Mouse (Mus musculus): ENCODE measurements around the gene Cep19. TPM values are rescaled to one million over a fixed set of nuclear protein-coding genes. Genes with fewer than 3 reads are reported as not detected.
"Not testable (repeated sequence)": the region's sequence is repeated elsewhere in the genome, so short reads cannot be mapped to it uniquely, and the experiment has no call there.

Cep19 gene
- 41.0 and 44.0 TPM in 2 replicates for polyA plus RNA-seq (2016; fragmentation: Nextera tagmentation; extraction: Ambion mirVana)

DNA sequence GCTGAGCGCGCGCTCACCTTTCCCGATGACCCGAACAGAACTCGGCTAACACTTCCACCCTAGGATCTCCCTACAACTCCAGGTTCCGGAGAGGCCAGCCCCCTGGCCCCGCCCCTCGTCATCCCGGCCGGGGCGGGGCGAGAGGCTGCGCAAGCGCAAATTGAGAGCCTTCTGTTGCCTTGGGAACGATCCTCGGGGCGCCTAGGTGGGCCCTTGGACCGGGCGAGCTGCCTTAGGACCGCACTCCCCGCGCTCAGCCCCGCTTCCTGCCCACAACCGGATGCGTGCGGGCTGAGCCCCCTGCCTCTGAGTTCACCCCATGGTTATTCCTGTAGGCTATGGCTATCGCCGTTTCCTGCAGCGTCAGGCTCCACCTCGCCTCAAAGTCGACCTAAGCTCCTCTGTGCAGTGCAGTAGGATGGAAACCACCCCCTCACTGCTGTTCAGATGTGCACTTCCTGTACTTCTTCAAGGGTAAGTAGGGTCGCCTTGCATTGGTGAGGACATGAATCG is at the start of gene Cep19, which contains the start of gene Pigx:
Gene Cep19 (plus strand): TSS at position 163 of the 513 bp plus-strand sequence.
Gene Pigx (minus strand): TSS at position 103 of the 513 bp plus-strand sequence.
- Histone ChIP-seq H3K9me3 (no peaks in the 10 kb centered on the region), H3K27me3 (ENCODE audit: poor library complexity, severe bottlenecking) (no peaks in the 10 kb centered on the region), H3K4me1 (peaks cover 21% of the 10 kb centered on the region), H3K4me3 (peak within 1 kb of the TSS; percentile 90), H3K36me3 (replicated peaks) (peaks cover 46% of the 10 kb centered on the region), H3K27ac (peak within 1 kb of the TSS; percentile 95)
- WGBS, result under 1% methylated on average over 34 of the region's 34 CpGs
- peak; percentile 93 for DNase-seq (ENCODE audit: extremely low spot score, low spot score)

DNA sequence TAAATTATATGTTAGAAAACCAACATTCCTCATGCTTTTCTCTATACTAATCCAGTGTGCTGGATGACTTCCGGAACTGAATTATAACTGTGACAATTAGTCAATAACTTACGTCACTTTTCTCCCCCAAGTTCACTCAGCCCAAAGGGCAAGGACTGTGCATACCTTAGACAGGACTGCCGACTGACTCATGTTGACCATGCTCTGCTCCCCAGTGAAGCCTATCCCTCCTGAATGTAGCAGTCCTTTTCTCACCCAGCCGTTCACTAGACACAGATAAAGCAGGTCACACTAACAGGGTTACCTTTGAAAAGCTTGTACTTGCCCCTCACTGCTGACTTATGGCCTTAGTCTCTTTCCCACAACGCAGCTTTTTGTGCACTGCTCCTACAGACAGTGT is 40.8 kb upstream of the Cep19 start:
- Histone ChIP-seq H3K9me3 (no peaks in the 10 kb centered on the region), H3K4me1 (no peaks in the 10 kb centered on the region), H3K4me3 (no peak overlapping the region), H3K27ac (no peak overlapping the region), H3K27me3 (ENCODE audit: poor library complexity, severe bottlenecking) (no peaks in the 10 kb centered on the region), H3K36me3 (replicated peaks) (0 out of 2 replicates have a peak, but pooled peaks cover 6% of the 10 kb centered on the region)
- DNase-seq (ENCODE audit: extremely low spot score, low spot score), result no peak
- 88% methylated on average over 5 of the region's 5 CpGs for WGBS

DNA sequence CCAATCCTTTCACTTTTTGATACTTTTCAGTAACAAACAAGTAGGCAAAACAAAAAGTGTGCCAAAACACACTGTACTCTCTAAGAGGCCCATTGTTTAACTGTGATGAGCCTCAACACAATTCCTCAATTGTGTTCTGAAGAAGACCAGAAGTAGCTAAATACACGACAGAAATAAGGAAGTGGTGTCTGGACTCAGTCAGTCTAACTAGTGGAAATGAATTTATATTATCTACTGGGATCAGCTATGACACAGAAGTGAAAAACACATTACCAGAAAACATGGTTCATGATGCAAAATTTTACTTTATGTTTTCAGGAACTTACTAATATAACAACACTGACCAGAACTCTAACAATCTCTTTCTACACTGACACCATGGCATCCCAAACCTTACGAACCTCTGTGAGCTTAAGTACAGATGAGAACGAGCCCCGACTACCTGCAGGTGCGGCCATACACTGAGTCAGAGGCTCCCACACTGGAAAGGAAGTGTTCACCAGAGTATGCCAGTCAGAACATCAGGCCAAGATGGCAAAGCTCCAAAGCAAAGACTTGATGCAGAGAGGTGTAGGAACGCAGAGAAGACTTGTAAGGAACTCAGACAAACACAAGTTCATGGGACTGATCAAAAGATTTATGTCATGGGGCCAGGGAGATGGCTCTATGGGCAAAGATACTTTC is 39.6 kb upstream of the Cep19 start:
- Histone ChIP-seq H3K27me3 (ENCODE audit: poor library complexity, severe bottlenecking) (no peaks in the 10 kb centered on the region), H3K4me1 (no peaks in the 10 kb centered on the region), H3K9me3 (no peaks in the 10 kb centered on the region), H3K4me3 (no peak overlapping the region), H3K36me3 (replicated peaks) (0 out of 2 replicates have a peak, but pooled peaks cover 6% of the 10 kb centered on the region), H3K27ac (no peak overlapping the region)
- no peak for DNase-seq (ENCODE audit: extremely low spot score, low spot score)
- WGBS, result 81% methylated on average over 6 of the region's 6 CpGs

DNA sequence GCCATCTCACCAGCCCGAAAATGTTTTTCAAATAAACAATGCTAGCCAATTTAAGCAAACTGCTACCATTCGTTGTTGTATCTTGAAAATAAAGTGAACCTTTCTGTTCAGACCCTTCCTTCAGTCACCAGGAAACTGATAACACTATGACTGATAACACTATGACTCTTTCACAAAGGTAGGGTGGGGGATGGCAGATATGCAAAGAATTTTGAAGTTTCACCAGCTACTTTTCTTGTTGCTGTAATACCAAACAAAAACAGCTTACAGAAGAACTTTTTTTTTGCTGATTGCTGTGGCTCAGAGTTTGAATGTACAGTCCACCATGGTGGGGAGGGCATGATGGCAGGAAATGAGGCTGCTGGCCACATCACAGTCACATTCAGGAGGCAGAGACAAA is 37.4 kb upstream of the Cep19 start:
- Histone ChIP-seq H3K27ac (no peak overlapping the region), H3K27me3 (ENCODE audit: poor library complexity, severe bottlenecking) (no peaks in the 10 kb centered on the region), H3K4me3 (no peak overlapping the region), H3K9me3 (no peaks in the 10 kb centered on the region), H3K36me3 (replicated peaks) (no peaks in the 10 kb centered on the region; the same call in none of the 2 replicates), H3K4me1 (no peaks in the 10 kb centered on the region)
- DNase-seq (ENCODE audit: extremely low spot score, low spot score), result no peak
- 88% methylated on average over 2 of the region's 2 CpGs for WGBS

DNA sequence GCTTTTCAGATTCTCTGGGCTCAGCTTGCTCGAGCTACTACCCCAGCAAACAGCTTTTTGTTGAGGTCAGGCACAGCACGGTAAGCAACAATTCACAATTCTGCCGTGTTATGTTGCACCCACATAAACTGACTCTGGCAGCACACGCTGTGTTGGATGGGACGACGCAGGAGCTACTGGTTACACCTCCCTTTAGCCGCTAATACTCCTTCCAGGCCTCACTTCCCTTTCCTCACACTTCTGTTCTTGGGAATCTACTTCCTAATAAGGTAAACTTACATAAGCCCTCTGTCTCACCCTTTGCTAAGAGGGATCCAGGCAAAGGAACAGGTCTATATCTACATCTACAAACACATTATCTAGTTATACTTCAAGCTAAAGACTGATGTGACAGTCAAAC is 35.7 kb upstream of the Cep19 start:
- DNase-seq (ENCODE audit: extremely low spot score, low spot score), result no peak
- H3K27me3 ChIP-seq (ENCODE audit: poor library complexity, severe bottlenecking), result no peaks in the 10 kb centered on the region

DNA sequence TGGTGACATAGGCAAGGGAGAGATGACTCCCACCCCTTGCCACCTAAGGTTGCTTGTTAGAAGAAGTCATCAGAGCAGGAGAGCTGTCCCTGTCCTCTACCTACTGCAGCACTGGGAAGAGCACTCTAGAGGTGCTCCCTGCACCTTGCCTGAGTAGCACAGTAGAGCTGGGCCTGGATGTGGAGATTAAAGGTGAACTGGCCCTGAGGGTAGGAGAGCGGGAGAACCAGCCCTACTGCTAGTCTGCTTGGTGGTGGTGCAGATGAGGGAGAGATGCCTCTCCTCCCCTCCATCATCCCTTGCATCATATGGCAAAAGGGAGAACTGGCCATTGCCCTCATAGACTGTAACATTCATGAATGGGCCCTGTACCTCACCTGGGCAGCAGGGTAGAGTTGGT is 32.7 kb upstream of the Cep19 start:
- Histone ChIP-seq H3K36me3 (replicated peaks) (peaks cover under 1% of the 10 kb centered on the region), H3K9me3 (no peaks in the 10 kb centered on the region), H3K27me3 (ENCODE audit: poor library complexity, severe bottlenecking) (no peaks in the 10 kb centered on the region), H3K4me1 (no peaks in the 10 kb centered on the region), H3K4me3 (no peak overlapping the region), H3K27ac (no peak overlapping the region)
- no peak for DNase-seq (ENCODE audit: extremely low spot score, low spot score)
- WGBS, result 92% methylated on average over 1 of the region's 1 CpGs

More for the DNA sequence above, 35.7 kb upstream of the Cep19 start:
- Histone ChIP-seq H3K36me3 (replicated peaks) (no peaks in the 10 kb centered on the region; the same call in none of the 2 replicates), H3K4me3 (no peak overlapping the region), H3K4me1 (no peaks in the 10 kb centered on the region), H3K9me3 (no peaks in the 10 kb centered on the region), H3K27ac (no peak overlapping the region)
- 94% methylated on average over 7 of the region's 7 CpGs for WGBS

DNA sequence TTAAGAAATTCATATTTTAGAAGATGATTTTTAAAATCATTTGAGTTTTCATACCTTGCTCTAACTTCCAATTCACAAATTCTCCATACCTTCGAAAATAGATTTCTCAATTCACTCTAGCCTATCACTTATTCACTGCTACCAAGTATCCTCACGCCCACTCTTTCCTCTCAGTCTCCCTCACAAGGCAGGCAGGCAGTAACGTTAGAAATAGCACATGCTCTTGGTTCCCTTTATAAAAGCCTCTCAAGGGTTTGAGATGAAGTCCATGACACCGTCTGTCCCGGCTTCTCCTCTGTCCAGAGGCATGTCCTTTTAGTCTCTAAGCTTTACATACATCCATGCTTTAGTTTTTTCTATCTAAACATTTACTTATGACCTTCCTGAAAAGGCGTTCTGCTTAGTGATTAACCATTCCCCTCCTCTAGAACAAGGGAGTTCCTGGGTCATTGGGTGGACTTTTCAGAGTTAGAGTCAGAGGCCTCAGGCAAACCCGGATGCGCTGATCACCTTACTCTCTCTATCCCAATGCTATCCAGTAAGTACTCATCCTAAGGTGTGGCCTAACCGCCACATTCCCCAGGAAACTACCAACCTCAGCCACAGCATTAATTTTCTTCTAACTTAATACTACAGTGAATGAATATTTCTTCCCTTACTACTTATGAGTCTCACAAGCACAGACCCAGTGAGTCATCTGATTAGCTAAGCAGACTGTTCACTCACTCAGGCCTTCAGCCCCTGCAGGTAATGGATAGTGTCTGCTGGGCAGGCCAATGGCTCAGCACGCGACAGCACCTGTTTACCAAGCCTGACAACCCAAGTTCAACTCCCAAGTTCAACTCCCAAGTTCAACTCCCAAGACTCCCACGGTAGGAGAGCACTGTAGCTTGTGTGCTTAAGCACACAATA is 31.0 kb upstream of the Cep19 start:
- Histone ChIP-seq H3K27me3 (ENCODE audit: poor library complexity, severe bottlenecking) (no peaks in the 10 kb centered on the region), H3K36me3 (replicated peaks) (peaks cover 14% of the 10 kb centered on the region), H3K4me1 (no peaks in the 10 kb centered on the region), H3K27ac (no peak overlapping the region), H3K4me3 (no peak overlapping the region), H3K9me3 (no peaks in the 10 kb centered on the region)
- no peak for DNase-seq (ENCODE audit: extremely low spot score, low spot score)
- 89% methylated on average over 12 of the region's 12 CpGs for WGBS

DNA sequence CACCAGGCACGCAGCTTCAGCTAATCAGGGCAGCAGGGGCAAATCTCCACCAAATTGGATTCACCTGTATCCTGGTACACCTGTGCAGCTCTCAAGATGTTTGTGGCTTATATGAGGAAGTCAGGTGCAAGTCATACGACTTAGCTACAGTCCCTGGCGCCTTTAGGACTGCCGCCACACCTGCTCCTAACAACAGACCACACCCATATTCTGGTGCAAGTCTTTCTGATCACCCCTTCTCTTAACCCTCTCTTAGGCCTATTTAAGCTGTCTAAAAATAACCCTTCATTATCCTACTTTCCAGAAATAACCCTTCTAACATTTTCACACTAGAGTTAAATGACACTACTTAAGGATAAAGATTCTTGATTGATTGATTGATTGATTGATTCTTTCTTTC is 29.5 kb upstream of the Cep19 start:
- 85% methylated on average over 4 of the region's 4 CpGs for WGBS
- H3K9me3 ChIP-seq; H3K27ac ChIP-seq; H3K4me1 ChIP-seq; H3K27me3 ChIP-seq (ENCODE audit: poor library complexity, severe bottlenecking); H3K4me3 ChIP-seq; DNase-seq (ENCODE audit: extremely low spot score, low spot score): not testable (repeated sequence)
- peaks cover 14% of the 10 kb centered on the region for H3K36me3 ChIP-seq (replicated peaks)

DNA sequence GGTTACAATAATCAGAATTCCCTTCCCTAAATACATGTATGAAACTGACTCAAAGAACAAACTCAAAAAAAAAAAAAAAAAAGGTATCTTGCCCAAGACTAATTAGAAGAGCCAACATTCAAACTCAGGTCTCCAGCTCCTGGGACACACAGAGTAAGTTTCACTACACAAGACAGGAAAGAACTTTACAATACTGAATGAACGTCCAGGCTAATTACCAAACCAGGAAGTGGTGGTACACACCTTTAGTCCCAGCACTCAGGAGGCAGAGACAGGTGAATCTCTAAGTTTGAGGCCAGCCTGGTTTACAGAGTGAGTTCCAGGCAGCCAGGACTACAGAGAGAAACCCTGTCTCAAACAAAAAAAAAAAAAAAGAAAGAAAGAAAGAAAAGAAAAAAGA is 23.8 kb upstream of the Cep19 start:
- H3K36me3 ChIP-seq (replicated peaks), result peaks cover 21% of the 10 kb centered on the region
- peaks cover 23% of the 10 kb centered on the region for H3K4me1 ChIP-seq
- no peak overlapping the region for H3K27ac ChIP-seq
- DNase-seq (ENCODE audit: extremely low spot score, low spot score), result no peak
- H3K9me3 ChIP-seq, result no peaks in the 10 kb centered on the region
- H3K27me3 ChIP-seq (ENCODE audit: poor library complexity, severe bottlenecking), result no peaks in the 10 kb centered on the region
- H3K4me3 ChIP-seq, result no peak overlapping the region
- 74% methylated on average over 1 of the region's 1 CpGs for WGBS

DNA sequence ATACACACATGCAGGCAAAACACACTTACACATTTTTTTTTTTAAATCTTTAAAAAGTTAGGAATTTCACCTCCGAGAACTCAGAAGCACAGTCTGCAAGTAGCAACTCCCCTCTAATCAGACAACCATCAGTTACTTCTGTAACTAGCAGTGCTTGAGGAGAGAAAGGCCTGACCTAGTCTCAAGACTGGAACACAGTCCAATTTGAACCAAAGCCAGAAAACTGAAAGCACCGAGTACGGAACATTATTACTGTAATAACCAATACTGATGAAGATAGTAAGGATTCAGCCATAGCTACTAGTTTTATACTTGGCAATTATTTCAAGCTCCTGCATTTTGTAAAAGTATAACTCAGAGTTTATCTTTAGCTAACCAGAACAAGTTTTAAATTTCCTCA is 23.2 kb upstream of the Cep19 start:
- 97% methylated on average over 3 of the region's 3 CpGs for WGBS
- DNase-seq (ENCODE audit: extremely low spot score, low spot score), result no peak
- H3K27ac ChIP-seq, result no peak overlapping the region
- no peaks in the 10 kb centered on the region for H3K27me3 ChIP-seq (ENCODE audit: poor library complexity, severe bottlenecking)
- no peaks in the 10 kb centered on the region for H3K9me3 ChIP-seq
- H3K4me3 ChIP-seq, result peak overlapping the region; percentile 96; the same call in 1 of the 2 replicates
- peaks cover 23% of the 10 kb centered on the region for H3K4me1 ChIP-seq
- peaks cover 21% of the 10 kb centered on the region for H3K36me3 ChIP-seq (replicated peaks)

DNA sequence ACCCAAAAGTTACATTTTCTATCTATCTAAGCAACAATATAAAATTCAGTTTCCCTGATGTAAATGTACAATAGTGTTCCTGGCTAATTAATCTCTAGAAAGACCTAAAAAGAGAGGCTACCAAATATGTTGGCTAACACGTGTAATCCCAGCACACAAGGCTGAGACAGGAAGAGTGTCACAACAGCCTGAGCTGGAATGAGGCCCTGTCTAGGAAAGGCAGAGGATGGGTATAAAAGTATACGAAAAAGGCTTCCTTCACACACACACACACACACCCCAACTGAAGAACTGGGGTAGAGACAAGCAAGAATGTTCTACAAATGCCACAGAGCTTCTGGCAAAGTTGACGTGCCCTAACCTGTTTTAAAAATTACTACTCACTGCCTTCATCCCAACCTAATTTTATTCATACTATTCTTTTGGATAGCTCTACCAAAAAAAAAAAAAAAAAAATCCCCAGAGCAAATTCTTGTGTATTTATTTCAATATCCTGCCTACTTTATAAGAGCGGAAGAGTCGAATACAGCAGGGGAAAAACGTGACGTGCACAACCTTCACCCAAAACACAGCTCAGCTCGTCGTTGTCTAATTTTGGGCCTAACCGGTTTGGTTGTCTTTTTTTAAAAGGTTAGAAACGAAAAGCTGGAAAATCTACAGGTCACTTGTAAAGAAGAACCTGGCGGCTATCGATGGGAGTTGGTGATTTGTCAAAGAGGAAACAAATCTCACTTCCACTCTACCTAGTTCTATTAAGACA is 21.8 kb upstream of the Cep19 start:
- no peak for DNase-seq (ENCODE audit: extremely low spot score, low spot score)
- Histone ChIP-seq H3K4me1 (peaks cover 23% of the 10 kb centered on the region), H3K27me3 (ENCODE audit: poor library complexity, severe bottlenecking) (no peaks in the 10 kb centered on the region), H3K36me3 (replicated peaks) (peaks cover 27% of the 10 kb centered on the region), H3K27ac (peak overlapping the region; percentile 99), H3K9me3 (no peaks in the 10 kb centered on the region), H3K4me3 (peak overlapping the region; percentile 96)
- 18% methylated on average over 13 of the region's 13 CpGs for WGBS

DNA sequence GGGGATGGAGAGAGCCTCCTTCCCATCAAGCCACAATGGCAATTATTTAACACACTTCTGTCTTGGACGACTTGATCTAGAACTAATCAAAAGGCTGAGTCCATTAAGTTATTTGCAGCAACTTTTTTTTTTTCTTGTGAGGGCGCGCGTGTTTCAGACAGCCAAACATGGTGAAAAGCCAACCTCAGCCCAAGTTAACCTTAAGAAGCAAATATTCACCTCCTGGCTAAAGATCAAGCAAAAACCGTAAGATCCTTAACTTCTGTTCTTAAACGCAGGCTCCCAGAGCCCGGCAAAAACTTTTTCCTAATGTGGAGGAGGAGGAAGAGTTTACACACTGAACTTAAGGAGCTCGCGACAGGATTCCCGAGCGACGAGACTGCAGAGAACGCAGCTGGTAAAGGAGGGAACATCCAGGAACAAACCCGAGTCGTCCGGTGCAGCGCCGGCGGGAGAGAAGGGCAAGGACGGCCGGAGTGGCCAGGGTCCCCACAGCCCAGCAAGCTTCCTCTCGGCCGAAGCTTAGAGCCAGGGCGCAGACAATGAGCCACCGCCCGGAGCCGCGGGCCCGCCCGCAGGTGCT is 21.1 kb upstream of the Cep19 start:
- Histone ChIP-seq H3K27ac (peak overlapping the region; percentile 99), H3K4me1 (peaks cover 23% of the 10 kb centered on the region), H3K9me3 (no peaks in the 10 kb centered on the region), H3K36me3 (replicated peaks) (peaks cover 28% of the 10 kb centered on the region), H3K27me3 (ENCODE audit: poor library complexity, severe bottlenecking) (no peaks in the 10 kb centered on the region), H3K4me3 (peak overlapping the region; percentile 96)
- DNase-seq (ENCODE audit: extremely low spot score, low spot score), result peak; percentile 75
- WGBS, result under 1% methylated on average over 30 of the region's 30 CpGs

Data from forebrain, embryonic 10.5 days (tissue).